Mouse (Mus musculus) lung, postnatal 25 days (tissue): ENCODE results near the gene Casq2.
"Not testable (repeated sequence)": the region's sequence is repeated elsewhere in the genome, so short reads cannot be mapped to it uniquely, and the experiment has no call there.

Experiments
- DNase-seq: peaks from one replicate; pipeline ENCODE4 v3.0.0; 2022; ENCODE audit warnings: low spot score

Gene Casq2

DNA sequence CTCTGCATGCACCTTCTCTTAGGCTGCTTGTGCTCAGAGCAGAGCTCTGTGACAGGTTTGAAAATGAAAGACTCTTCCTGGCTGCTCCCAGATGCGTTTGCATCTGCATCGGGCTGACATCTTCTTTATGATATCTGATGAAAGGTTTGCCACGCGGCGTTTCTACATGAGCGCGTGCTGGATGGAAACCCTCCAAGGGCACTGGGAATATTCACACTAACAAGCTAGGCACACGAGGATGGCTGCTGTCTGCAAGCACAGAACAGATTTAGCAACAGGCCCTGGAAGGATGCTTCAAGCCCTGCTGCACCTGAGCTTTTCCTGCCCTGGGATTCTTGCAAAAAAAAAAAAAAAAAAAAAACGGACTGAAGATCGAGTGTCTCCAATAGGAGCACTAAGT is 50.9 kb downstream of the Casq2 start:
- no peak for DNase-seq

DNA sequence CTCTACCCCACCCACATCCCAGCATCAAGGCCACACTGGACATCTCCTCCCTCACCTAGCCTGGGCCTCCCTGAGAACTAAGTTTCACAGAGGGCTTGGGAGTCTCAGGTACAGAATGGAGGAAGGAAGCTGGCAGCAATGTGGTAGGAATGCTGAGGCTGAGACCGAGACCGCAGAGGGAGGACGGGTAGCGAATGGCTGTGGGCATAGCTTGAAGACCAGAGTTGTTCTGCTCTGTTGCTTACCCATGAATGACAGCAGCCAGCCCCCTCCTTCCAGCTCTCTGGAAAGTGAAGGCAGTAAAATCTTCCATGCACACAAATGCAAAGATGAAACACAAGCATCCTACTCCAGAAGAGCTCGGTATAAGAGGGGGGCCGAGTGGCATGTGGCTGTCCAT is 52.7 kb downstream of the Casq2 start:
- no peak for DNase-seq

DNA sequence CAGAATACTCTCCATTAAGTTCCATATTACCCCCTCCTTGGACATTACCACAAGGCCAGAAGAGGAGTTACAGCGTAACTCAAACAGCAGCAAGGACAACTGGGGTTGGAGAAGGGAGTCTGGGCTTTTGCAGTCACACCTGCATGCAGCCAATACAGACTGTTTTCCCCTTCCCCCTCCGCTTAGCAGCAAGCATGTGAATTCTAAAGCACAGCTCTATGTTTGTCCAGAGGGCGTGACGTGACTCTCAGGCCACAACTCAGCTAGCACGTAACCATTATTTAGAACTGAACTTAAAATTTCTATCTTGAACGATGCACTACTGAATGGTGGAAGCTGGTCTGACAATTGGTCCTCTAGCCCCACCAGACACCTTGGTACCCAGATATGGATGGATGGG is 54.4 kb downstream of the Casq2 start:
- DNase-seq: no peak

DNA sequence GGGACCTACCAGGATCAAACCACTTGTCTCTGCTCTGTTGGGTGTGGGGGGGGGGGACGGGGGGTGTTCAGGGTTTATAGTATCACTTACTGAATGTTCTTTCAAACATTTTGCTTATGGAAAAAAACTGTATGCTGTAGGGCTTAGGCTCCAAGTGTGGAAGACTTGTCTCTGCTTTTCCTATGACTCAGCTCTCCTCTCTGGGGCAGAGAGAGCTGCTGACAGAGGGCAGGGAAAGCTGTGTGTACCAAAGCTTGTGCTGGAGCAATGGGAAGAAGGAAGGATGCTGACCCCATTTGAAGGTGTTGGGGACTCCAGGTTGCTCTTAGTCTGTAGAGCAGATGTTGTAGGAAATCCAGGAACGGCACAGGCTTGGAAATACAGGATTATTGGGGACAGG is 55.2 kb downstream of the Casq2 start:
- no peak for DNase-seq

DNA sequence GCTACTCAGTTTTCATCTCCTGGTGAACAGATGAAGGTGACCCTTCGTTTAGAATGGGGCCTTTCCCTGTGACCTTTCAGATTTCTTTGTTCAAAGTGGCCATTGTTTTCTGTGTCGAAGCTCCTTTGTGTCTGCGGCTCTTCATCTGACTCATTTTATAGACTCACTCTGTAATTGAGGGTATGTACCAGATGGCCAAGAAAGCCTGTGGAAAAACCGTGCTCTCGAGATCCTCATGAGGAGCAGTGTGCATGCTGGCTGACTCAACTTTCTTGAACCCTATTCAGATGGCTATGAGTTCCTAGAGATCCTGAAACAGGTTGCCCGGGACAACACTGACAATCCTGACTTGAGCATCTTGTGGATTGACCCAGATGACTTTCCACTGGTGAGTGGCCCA is 55.7 kb downstream of the Casq2 start:
- no peak for DNase-seq

DNA sequence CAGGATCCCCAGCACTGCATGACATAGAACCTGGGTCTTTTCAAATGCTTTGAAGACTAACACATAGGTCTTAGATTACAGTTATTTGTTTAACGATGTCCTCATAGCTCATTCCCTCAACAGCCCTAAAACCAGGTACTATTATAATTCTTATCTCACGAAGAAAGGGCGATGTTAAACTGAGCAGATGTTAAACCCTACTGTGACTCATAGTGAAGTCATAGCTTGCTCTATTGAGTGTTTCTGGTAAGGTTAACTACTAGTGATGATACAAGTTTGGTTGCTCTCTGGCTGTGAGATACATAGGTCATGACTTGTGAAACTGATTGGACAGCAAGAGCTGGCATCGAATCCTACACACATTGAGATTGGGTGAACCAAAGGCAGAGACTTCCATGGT is 56.7 kb downstream of the Casq2 start:
- DNase-seq: no peak

DNA sequence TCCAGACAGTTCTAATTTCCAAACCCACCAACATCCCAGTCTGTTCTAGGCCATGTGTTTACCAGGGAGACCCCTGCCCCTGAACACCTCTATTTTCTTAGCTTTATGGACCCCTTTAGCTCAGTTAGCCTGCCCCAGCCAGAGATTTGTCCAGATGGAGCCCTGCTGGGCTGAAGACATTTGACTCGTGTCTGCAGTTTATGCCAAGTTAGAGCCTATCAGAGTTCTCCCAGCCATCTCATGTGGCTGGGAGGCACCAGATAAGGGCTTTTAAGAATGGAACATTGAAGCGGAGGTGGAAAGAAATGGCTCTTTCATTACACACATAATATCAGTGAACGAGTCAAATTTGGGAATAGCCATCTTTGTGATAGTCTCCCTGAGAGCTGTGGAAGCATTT is 57.3 kb downstream of the Casq2 start:
- no peak for DNase-seq

DNA sequence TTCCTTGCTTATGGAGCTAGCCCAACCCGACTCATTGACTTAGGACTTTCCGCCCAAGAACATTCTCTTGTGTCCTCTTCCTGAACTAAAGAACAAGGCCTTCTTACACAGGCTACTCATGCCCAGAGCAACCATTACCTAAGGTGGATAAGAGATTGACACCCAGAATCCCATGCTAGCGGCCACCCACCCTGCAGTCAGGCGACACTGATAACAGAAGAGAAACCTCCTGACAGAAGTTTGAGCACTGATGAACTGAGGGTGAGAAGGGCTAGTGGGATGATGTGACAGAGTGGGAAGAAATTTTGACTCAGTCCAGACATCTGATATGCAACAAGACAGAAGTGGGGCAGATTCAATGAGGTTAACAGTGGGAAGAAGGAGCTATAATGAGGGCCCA is 58.2 kb downstream of the Casq2 start:
- no peak for DNase-seq

DNA sequence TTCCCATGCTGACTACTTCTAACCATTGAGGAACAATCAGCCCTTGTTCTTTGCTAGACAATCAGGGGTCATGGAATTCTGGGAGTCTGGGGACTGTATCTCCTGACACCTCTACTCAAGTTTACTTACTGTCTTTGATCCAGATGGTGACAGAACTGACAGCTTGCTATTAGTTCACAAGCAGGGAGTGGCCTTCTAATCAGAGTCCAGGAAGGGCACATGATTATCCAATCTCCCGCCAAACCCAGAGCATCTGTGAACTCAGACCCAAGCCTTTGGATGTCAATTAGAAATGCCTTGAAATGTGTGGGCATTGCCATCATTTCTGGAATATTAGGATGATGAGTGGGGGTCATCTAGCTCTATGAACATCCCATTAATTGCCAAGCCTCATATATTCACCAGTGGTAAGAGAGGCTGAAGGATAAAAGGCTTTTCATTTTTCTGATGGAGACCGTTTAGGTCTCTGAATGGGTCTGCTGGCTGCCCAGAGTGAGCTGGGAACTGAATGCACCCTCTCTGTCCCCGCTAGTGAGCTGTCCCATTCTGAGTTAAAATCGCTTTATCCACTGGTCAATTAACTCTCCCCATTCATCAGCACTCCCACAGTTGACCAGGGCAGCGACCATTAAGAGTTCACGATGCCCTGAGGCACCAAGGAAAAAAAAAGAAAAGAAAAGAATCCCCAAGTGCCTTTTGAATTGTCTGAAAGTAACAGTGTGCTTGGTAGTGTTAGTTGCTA is 59.6 kb downstream of the Casq2 start:
- DNase-seq: no peak

DNA sequence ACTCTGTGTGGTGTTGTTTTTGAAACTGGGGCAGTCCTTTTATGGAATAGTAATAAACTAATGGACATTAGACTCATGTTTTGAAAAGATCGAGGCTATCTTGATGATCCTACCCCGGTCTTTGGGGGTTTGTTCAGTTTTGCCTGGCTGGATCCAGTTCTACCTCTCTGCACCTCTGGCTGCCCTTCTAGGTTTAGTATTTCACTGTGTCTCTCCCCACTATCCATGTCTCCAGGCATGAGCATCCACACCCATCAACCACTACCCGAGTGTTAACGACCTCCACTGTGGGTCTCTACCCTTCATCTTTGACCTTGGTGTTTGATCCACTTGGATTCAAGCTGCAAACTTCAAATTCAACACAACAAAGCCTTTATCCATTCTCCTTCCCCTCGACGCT is 60.2 kb downstream of the Casq2 start:
- DNase-seq: no peak

DNA sequence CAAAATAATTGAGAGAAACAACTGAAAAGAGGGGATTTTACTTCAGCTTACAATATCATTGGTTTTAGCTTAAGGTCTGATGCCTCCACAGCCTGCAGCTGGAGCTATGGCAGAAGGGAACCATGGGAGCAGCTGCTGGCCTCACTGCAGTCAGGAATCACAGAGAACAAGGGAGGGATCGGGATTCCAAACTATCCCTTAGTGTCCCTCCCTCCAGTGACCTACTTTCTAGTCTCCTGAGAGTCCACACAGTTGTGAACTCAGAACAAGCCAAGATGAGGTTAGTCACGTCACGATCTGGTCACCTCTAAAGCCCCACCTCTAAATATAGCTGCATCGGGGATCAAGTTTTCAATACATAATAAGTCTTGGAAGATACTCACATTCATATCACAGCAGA is 61.0 kb downstream of the Casq2 start:
- DNase-seq: no peak

DNA sequence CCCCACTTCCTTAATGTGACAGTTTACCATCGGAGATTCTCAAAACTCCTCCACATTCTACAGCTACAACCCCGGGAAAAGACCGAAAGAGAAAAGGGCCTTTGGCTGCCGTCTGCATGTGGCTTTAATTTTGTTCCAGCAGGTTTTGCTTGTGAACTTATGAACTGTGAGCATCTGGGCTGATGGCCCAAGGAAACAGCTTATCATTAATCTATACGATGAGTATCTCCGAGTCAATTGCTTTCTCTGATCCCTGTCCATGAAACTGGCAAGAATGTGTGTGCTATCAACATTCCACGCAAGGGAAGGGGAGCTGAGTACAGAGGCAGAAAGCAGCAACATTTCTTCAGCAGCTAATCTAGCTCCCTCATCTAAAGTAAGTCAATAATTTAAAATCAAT is 63.7 kb downstream of the Casq2 start:
- DNase-seq: no peak

DNA sequence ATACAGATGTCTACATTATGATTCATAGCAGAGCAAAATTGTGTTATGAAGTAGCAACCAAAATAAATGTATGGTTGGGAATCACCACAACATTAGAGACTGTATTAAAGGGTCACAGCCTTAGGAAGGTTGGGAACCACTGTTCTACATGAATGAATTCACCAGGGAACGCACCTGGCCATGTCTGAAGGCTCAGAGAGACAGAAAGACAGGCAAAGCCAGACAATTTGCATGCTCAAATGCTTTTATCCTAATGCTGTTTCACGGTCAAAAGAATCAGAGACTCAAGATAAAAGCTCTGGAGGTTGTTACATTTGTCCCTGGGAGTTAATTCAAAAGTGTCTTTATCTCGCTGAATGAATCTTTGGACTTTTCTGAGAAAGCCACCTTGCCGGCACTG is 65.6 kb downstream of the Casq2 start:
- DNase-seq: no peak

DNA sequence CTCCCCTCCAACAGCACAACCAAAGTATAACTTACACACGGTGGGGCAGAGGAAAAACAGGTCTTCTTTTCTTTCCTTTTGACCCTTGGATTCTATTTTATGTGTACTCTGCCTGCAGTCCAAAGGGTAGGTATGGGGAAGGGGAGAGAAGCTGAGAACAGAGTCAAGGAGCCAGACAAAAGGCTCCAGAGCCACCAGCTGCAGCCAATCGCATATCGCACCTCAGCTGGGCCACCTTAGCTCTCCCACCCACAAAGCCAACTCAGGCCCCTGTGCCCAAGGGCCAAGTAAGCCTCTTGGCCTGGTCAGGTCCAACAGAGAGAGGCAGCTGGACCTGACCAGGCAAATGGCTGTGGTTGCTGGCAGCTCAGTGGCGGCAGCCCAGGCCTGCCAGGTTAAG is 66.3 kb downstream of the Casq2 start:
- DNase-seq: no peak

DNA sequence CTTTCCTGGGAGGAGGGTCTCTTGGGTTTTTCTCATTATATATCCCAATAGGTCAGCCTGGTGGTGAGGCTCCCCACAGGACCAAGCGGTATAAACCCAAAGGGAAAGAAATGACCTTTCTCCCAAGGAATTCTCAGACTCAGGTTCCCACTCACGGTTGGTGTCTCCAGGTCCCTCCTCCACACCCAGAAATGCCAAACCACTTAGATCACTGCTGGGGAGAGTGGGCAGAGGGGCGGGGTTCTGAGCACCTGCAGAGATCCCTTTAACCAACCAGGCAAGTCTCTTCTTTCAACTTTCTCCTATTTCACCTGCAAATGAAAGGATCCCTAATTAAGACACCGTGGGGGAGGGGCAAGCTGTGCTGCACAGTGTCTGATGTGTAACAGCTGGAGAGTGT is 66.7 kb downstream of the Casq2 start:
- DNase-seq: peak; percentile 46

DNA sequence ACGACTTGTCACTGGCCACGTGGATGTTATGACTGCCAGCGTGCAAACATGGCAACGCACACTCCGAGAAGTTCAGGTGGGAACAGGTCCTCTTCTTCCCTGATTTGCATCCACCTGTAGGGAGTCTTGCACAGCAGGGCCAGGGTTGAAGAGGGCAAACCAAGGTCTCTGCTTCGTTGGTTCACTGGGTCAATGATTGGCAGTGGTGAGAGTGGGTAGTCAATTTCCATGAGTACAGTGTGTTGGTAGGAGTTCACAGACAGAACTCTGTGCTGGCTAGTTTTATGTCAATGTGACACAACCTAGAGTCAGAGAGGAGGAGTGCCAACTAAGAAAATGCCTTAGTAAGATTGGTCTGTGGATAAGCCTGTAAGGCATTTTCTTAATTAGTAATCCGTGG is 67.9 kb downstream of the Casq2 start:
- no peak for DNase-seq

DNA sequence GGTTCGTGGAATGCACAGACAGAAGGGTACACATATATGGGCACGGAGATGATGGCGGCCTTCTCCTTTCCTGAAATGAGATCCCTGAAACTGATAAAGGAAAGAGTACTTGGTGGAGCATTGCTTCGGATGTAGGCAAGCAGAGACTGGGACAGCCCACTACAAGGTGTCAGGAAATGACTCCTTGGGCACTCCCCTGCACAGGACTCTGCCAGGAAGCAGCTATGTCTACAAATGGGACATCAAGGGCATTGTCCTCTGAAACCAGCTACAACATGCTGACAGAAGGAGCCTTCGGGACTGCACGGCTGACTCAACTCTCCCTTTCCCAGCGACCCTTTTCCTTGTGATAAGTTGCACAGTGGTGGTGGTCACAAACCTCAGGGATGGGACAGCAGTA is 70.5 kb downstream of the Casq2 start:
- no peak for DNase-seq

DNA sequence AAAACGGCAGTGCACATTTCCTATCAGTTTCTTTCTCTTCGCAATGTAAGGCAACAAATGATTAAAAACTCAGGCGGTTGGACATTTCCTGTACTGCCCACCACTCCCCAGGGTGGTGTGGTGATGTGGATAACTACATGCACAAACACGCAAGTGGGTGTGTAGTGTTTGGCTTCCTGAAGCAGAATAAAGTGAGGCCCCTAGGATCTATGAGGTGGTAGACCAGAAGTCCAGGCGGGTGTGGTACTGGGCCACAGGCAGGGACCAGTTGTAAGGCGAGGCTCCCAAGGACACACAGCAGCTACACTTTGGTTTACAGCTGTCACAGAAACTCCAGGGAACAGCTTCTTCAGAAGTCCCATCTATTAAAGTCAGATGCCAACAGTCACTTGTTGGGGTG is 71.4 kb downstream of the Casq2 start:
- no peak for DNase-seq

DNA sequence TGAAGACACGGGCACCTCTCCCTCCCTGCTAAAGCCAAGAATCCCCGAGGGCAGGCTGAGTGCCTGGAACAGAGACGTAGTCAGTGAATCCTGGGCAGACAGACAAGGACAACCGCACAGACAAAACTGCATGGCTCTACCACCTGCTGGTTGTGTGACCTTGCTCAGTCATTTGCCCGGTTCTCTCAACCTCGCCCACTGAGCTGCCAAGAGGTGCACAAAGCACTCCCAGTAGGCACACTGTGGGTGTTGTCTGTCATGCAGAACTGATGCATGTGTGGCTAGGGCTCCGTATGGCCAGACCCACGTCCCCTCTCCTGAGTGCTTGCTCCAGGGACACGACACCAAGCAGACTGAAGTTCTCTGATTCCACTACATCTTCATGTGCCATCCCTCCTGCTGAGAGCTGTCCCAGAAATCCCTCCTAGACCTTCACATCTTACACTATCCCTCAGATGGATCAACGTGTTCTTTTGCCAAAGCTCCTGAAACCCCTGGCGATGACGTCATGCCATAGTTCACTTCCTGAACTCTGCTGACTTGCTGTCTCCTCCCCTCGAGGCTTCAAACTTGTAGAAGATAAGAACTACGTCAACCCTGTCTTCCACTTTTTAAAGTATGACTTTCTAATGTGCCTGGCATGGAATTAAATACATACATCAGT is 72.7 kb downstream of the Casq2 start:
- DNase-seq: no peak

DNA sequence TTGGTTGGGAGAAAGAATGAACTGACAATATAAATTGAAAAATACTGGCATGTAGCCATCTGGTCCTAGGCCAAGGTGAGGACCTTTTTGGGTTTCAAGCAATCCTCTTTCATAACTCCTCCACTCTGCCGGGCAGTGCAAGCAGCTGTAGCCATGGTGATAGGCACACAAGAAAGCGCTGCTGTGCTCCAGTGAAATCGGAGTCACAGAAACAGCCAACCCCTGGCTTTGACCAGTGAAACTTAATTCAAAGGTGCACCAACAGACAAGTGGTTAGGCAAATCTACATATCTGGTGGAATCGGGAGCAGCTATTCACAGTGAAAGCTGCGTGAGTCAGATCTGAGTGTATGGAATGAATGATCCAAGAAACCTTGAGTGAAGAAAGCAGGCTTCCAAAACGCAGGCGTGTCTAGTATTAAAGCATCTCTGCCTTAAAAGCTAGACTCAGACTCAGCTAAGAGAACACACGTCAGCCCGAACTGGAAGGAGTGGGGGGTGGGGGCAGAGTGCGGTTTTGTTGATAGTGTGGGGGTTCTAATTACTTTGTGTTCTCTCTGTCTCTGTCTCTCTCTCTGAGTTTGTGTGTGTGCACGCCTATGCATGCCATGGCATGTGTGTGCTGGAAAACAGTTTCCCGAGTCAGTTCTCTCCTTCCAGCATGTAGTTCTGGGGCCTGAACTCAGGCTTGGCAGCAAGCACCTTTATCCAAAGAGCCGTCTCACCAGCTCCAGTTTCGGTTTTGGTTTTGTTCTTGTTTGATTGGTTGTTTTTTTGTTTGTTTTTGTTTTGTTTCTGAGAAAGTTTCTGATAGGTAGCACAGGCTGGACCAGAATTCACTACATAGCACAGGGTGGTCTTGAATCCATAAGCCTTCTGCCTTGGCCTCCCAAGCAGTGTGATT is 73.5 kb downstream of the Casq2 start:
- DNase-seq: peak; percentile 66

DNA sequence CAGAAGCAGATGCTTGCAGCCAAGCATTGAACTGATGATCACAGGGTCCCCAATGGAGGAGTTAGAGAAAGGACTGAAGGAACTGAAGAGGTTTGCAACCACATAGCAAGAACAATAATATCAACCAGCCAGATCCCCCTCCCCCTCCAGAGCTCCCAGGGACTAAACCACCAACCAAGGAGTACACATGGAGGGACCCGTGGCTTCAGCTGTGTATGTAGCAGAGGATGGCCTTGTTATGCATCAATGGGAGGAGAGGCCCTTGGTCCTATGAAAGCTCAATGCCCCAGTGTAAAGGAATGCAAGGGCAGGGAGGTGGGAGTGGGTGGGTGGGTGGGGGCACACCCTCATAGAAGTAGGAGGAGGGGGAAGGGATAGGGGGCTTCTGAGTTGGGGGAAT is 77.6 kb downstream of the Casq2 start:
- not testable (repeated sequence) for DNase-seq

DNA sequence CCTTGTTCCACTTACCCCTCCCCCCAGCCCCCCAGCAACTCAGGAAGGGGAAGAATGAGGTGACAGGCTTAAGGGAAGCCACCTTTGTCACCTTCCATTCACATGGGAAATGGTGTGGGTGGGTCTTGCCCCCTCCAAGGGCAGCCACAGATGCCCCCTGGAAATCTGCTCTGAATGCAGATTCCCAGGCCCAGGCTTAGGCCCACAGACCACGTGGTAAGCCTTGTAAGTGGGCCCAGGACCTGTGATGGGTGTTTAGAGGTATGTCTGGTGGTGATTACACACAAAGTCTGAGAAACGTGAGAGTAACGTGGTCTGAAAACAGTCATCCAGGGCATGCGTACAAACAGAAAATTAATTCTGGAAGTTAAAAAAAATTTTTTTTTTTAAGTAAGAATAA is 78.7 kb downstream of the Casq2 start:
- no peak for DNase-seq
